9 mouse cellular contexts compared by ENCODE assay signal in genomic region chr5:130139393-130139792, GRCm38 (mm10). TPM values are rescaled to one million over a fixed set of nuclear protein-coding genes. Genes with fewer than 3 reads are reported as not detected.
DNase-seq lines count a peak whose midpoint lies in the region; ATAC-seq and TF ChIP-seq lines count a peak whose summit lies in the region.
"Had no signal": no experiment of that assay in that cellular context is flagged by ENCODE, and none has a peak within 500 bp of the region (broad histone marks: within the 10 kb centered on the region; RNA-seq: fewer than 3 reads in every experiment).

No protein-coding gene starts in this region.

- TF ChIP-seq POLR2A in ES-Bruce4 (IDR thresholded peaks at IDR 0.05; ENCODE audit: insufficient read depth, low read length): no peak

- H3K4me1 ChIP-seq in ES-Bruce4 (ENCODE audit: control insufficient read depth, insufficient read depth, low read length): peaks cover 2% of the 10 kb centered on the region
- peaks cover 7% of the 10 kb centered on the region in 2 experiments for H3K4me1 ChIP-seq in liver, embryonic 14.5 days (replicated peaks; ENCODE audit: control insufficient read depth in 2 of 2, insufficient read depth in 2 of 2, low read length in 1 of 2)

- H3K9ac ChIP-seq in ES-Bruce4 (ENCODE audit: low read depth, poor library complexity, severe bottlenecking): no peak overlapping the region
- H3K9ac ChIP-seq in liver, embryonic 14.5 days (replicated peaks): no peak overlapping the region
- H3K9ac ChIP-seq: heart, embryonic 15.5 days had no signal

- WGBS in liver, embryonic 14.5 days (ENCODE audit: insufficient replicate concordance): 16% methylated on average over 8 of the region's 8 CpGs

- no peak for ATAC-seq in liver, embryonic 14.5 days (ENCODE audit: insufficient read depth)

- DNase-seq in 3T3-L1 (ENCODE audit: low read depth, low spot score): peak; percentile 96
- DNase-seq in c-Kit-positive CD71-positive TER-119-positive erythroid progenitor cells, embryonic 14.5 days (ENCODE audit: low spot score): peak; percentile 79
- peak; percentile 74 to 76 for DNase-seq in frontal cortex, postnatal 25 days (ENCODE audit: low spot score in 2 of 2)
- peak; percentile 88 for DNase-seq in kidney, postnatal 10 days
- DNase-seq in liver, embryonic 14.5 days (ENCODE audit: low read depth in 3 of 3, low spot score in 3 of 3): peak; percentile 52 to 60 (median 55)
- peak; percentile 69 for DNase-seq in right cerebral cortex, adult 18-20 months
- peak; percentile 83 for DNase-seq in urinary bladder, postnatal 14 days (ENCODE audit: low spot score)

- H3K4me2 ChIP-seq in liver, embryonic 14.5 days (ENCODE audit: low read depth): no peak overlapping the region
- H3K4me2 ChIP-seq: heart, embryonic 15.5 days had no signal

- no peak for TF ChIP-seq EP300 in ES-Bruce4 (IDR thresholded peaks at IDR 0.05; ENCODE audit: insufficient read depth, low read depth, low read length)
- no peak for TF ChIP-seq EP300 in liver, embryonic 14.5 days (IDR thresholded peaks at IDR 0.05; ENCODE audit: low read depth)

- H3K36me3 ChIP-seq in ES-Bruce4 (ENCODE audit: control insufficient read depth, insufficient read depth, low read length, poor library complexity, severe bottlenecking): no peaks in the 10 kb centered on the region
- no peaks in the 10 kb centered on the region for H3K36me3 ChIP-seq in liver, embryonic 14.5 days (replicated peaks; ENCODE audit: control insufficient read depth, insufficient read depth, low read depth)
- H3K36me3 ChIP-seq: heart, embryonic 15.5 days had no signal

- no peak overlapping the region for H3K27ac ChIP-seq in ES-Bruce4 (ENCODE audit: insufficient read depth, low read length)
- no peak overlapping the region for H3K27ac ChIP-seq in liver, embryonic 14.5 days
- H3K27ac ChIP-seq: heart, embryonic 15.5 days had no signal

- no peaks in the 10 kb centered on the region for H3K27me3 ChIP-seq in ES-Bruce4 (ENCODE audit: control insufficient read depth, insufficient read depth, low read length, poor library complexity, severe bottlenecking)
- H3K27me3 ChIP-seq in liver, embryonic 14.5 days (ENCODE audit: control insufficient read depth, insufficient read depth, low read length): no peaks in the 10 kb centered on the region

- no peak overlapping the region for H3K4me3 ChIP-seq in ES-Bruce4 (ENCODE audit: low read depth, low read length)
- no peak overlapping the region for H3K4me3 ChIP-seq in liver, embryonic 14.5 days (ENCODE audit: insufficient read depth in 1 of 2, low read depth in 2 of 2, low read length in 2 of 2)
- H3K4me3 ChIP-seq: heart, embryonic 15.5 days had no signal

- H3K9me3 ChIP-seq in ES-Bruce4 (replicated peaks; ENCODE audit: control insufficient read depth, insufficient read depth, low read length, poor library complexity, severe bottlenecking): no peaks in the 10 kb centered on the region
- H3K9me3 ChIP-seq in liver, embryonic 14.5 days (ENCODE audit: control insufficient read depth, low read length): no peaks in the 10 kb centered on the region
- H3K9me3 ChIP-seq: heart, embryonic 15.5 days had no signal

- TF ChIP-seq CTCF in ES-Bruce4 (IDR thresholded peaks at IDR 0.05; ENCODE audit: low read depth, low read length): peak; percentile 8
- peak; percentile 90 for TF ChIP-seq CTCF in liver, embryonic 14.5 days (IDR thresholded peaks at IDR 0.05; ENCODE audit: low read depth)

RNA-seq across cellular contexts. Expression of gene Kctd7, which starts 5.3 kb away (rescaled TPM):
- 0.97 and 1.8 TPM in 2 replicates for polyA plus RNA-seq in ES-Bruce4 (2011; ENCODE audit: insufficient read depth, insufficient read length, low read depth, missing spikeins)
- 3.2 and 3.6 TPM in 2 replicates for polyA plus RNA-seq in liver, embryonic 14.5 days (2012; rRNA removed)
- polyA plus RNA-seq in liver, embryonic 14.5 days (2014; fragmentation: Nextera tagmentation; extraction: Ambion mirVana): 3.8 and 6.6 TPM in 2 replicates

RNA-seq across cellular contexts. Expression of gene Rabgef1, which starts 32.2 kb away (rescaled TPM):
- polyA plus RNA-seq in ES-Bruce4 (2011; ENCODE audit: insufficient read depth, insufficient read length, low read depth, missing spikeins): 29.9 and 34.8 TPM in 2 replicates
- 9.9 and 13.7 TPM in 2 replicates for polyA plus RNA-seq in liver, embryonic 14.5 days (2012; rRNA removed)
- polyA plus RNA-seq in liver, embryonic 14.5 days (2014; fragmentation: Nextera tagmentation; extraction: Ambion mirVana): 19.7 and 23.9 TPM in 2 replicates
